Mouse (Mus musculus): ENCODE data around the gene Asb10. TPM values are rescaled to one million over a fixed set of nuclear protein-coding genes. Genes with fewer than 3 reads are reported as not detected.

Asb10 gene
- total RNA-seq (2012; rRNA removed), result 0.12 and 0.13 TPM in 2 replicates
- under 1 TPM in 1 of 2 experiments, not detected in 1; 0.32 TPM for polyA plus RNA-seq (2012; ENCODE audit: insufficient read depth in 1 of 2, insufficient read length in 2 of 2, low read depth in 1 of 2, low replicate concordance in 2 of 2, missing spikeins in 1 of 2)

DNA sequence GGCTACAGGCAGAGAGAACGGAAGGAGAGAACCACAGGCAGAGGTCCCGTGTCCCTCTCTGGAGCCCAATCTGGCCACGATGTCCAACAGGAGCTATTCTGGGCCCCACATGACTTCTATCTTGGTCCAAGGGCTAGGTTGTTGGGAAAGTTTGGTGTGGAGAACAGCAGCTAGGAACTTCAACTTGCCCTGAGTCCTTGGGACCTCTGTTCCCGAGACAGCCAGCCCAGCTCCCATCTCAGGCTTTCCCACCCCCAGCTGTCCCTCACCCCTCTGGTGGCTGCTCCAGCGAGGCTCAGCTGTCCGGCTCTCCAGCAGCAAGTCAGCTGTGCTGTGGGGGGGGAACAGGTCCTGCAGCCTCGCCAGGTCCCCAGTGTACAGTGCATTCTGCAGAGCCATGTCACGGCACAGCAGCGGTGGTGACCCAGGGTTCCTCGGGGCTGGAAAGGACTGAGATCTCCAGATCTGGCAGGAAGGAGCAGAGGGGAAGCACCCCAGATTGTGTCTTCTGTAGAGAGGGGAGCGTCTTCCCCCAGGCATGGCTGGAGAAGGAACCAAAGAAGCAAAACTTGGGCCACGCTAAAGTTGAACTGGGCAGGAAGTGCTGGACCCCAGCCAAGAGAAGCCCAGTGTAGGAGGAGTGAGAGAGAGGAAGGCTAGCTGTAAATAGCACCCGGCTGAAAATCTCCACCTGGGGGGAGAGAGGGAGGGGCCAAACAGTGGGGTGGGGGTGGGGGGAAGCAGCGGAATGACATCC is at the start of gene Asb10:
TSS of gene Asb10 (minus strand) at position 592 of the 757 bp plus-strand sequence.
- Histone ChIP-seq H3K9me3 (replicated peaks; ENCODE audit: insufficient read depth, low read length) (no peaks in the 10 kb centered on the region), H3K79me2 (ENCODE audit: control insufficient read depth, insufficient read depth, low read length, poor library complexity) (no peaks in the 10 kb centered on the region), H3K4me1 (ENCODE audit: control insufficient read depth in 1 of 2, insufficient read depth in 2 of 2, low read length in 2 of 2) (peaks cover 0 to 8% of the 10 kb centered on the region in 2 experiments; a peak in 2 of 4 replicates), H3K4me3 (ENCODE audit: control insufficient read depth in 1 of 2, insufficient read depth in 1 of 2, low read depth in 2 of 2, low read length in 2 of 2) (peak within 1 kb of the TSS; percentile 23 to 46; a peak in 3 of 4 replicates), H3K36me3 (ENCODE audit: control insufficient read depth in 1 of 2, insufficient read depth in 2 of 2, low read length in 2 of 2) (no peaks in the 10 kb centered on the region), H3K9ac (ENCODE audit: control insufficient read depth, low read depth, low read length, poor library complexity, severe bottlenecking) (peak within 1 kb of the TSS; percentile 58), H3K27ac (ENCODE audit: control insufficient read depth, low read depth, low read length) (no peak within 1 kb of the TSS), H3K27me3 (ENCODE audit: control insufficient read depth in 1 of 2, insufficient read depth in 2 of 2, low read length in 2 of 2) (peaks cover 3% of the 10 kb centered on the region in 2 experiments)
- TF ChIP-seq GABPA (IDR thresholded peaks at IDR 0.05; ENCODE audit: low read depth, low read length), result no peak
- no peak for TF ChIP-seq ZNF384 (IDR thresholded peaks at IDR 0.05; ENCODE audit: low read depth, low read length)
- TF ChIP-seq ELF1 (IDR thresholded peaks at IDR 0.05; ENCODE audit: low read depth, low read length), result peak; percentile 53; the same call in 1 of the 2 replicates
- TF ChIP-seq POLR2AphosphoS2 (IDR thresholded peaks at IDR 0.05; ENCODE audit: low read length), result no peak
- no peak for TF ChIP-seq BHLHE40 (IDR thresholded peaks at IDR 0.05; ENCODE audit: borderline replicate concordance, low read depth, low read length)
- no peak for TF ChIP-seq TCF12 (IDR thresholded peaks at IDR 0.05; ENCODE audit: low read depth, low read length)
- no peak for TF ChIP-seq ZC3H11A (IDR thresholded peaks at IDR 0.05; ENCODE audit: low read depth, low read length)
- TF ChIP-seq UBTF (IDR thresholded peaks at IDR 0.05; ENCODE audit: borderline replicate concordance, insufficient read depth, low read depth, low read length), result no peak
- peak; percentile 74 for DNase-seq (ENCODE audit: low read depth, low spot score)

DNA sequence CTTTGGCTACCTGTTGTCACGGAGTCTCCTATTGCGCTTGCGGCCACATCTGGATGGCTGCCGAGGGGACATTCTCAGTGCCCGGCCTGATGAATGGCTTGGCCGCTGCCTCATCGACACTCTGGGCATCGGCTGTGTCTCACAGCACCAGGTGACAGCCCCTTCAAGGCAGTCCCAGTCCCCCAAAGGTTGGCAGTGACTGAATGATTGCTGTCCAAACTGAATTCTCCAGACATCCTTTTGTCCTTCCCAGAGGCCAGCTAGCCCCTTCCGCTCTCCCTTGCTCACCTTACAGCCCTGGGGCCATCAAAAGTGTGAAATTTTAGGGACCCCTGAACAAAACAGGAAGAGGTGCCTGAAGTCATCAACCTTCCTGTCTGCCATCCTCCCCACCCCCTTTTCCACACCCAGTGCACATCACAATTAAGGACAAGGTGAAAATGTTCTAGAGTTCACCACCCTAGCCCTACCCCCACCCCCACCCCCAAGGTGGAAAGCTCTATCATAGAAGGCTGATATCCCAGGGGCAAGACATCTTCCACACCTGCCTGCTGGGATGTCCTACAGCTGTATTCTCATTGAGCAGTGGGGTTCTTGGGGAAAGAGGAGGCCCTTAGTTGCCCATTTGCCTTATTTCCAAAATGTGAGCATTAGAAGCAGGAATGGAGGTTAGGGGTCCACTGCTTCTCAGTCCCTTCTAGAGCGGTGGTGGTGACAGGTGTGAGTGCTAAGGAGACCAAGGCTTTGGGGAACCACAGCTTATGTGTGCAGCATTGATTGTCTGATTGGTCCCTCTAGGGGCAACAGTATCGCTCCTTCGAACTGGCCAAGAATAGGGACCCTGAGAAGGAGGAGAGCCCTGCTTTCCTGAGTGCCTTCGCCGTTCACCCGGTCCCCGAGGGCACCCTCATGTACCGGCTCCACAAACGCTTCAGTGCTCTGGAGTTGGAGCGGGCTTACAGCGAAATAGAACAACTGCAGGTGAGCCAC is 49.0 kb upstream of the Asb10 start:
- H3K9ac ChIP-seq (ENCODE audit: control insufficient read depth, low read depth, low read length, poor library complexity, severe bottlenecking), result no peak overlapping the region
- peaks cover 3 to 14% of the 10 kb centered on the region in 2 experiments for H3K4me1 ChIP-seq (ENCODE audit: control insufficient read depth in 1 of 2, insufficient read depth in 2 of 2, low read length in 2 of 2)
- H3K27ac ChIP-seq (ENCODE audit: control insufficient read depth, low read depth, low read length), result no peak overlapping the region
- peaks cover 28% of the 10 kb centered on the region for H3K79me2 ChIP-seq (ENCODE audit: control insufficient read depth, insufficient read depth, low read length, poor library complexity)
- peak; percentile 8 for DNase-seq (ENCODE audit: low read depth, low spot score)
- H3K36me3 ChIP-seq (ENCODE audit: control insufficient read depth in 1 of 2, insufficient read depth in 2 of 2, low read length in 2 of 2), result peaks cover 7 to 8% of the 10 kb centered on the region in 2 experiments; a peak in 3 of 4 replicates
- H3K9me3 ChIP-seq (replicated peaks; ENCODE audit: insufficient read depth, low read length), result no peaks in the 10 kb centered on the region
- TF ChIP-seq SMC3 (IDR thresholded peaks at IDR 0.05; ENCODE audit: low read depth, low read length) (no peak), MAZ (IDR thresholded peaks at IDR 0.05; ENCODE audit: low read depth, low read length) (no peak), ELF1 (IDR thresholded peaks at IDR 0.05; ENCODE audit: low read depth, low read length) (no peak), POLR2AphosphoS2 (IDR thresholded peaks at IDR 0.05; ENCODE audit: low read length) (peak; percentile 72), POLR2A (IDR thresholded peaks at IDR 0.05; ENCODE audit: control insufficient read depth in 1 of 2, insufficient read depth in 1 of 2, low read depth in 1 of 2, low read length in 2 of 2, poor library complexity in 1 of 2) (peak in 1 of 2 experiments; percentile 18; a peak in 2 of 4 replicates)
- H3K27me3 ChIP-seq (ENCODE audit: control insufficient read depth in 1 of 2, insufficient read depth in 2 of 2, low read length in 2 of 2), result no peaks in the 10 kb centered on the region
- no peak overlapping the region for H3K4me3 ChIP-seq (ENCODE audit: control insufficient read depth in 1 of 2, insufficient read depth in 1 of 2, low read depth in 2 of 2, low read length in 2 of 2)
